Mouse (Mus musculus) layer of hippocampus, postnatal 36 days (tissue): ENCODE data around the gene Olfr150. TPM values are rescaled to one million over a fixed set of nuclear protein-coding genes. Genes with fewer than 3 reads are reported as not detected.
A peak's percentile ranks its signal among the peaks of the same experiment; 100 is the strongest.
"Not testable (repeated sequence)": the region's sequence is repeated elsewhere in the genome, so short reads cannot be mapped to it uniquely, and the experiment has no call there.

Experiments
- DNase-seq, 2 experiments: peaks; one replicate each; pipeline ENCODE4 v3.0.0; 2022
- total RNA-seq, 2 experiments: library from RNA; stranded (reverse); gene quantifications; 2 replicates each; pipeline ENCODE4 v1.2.3; 2021

Olfr150 gene
- not detected for total RNA-seq

DNA sequence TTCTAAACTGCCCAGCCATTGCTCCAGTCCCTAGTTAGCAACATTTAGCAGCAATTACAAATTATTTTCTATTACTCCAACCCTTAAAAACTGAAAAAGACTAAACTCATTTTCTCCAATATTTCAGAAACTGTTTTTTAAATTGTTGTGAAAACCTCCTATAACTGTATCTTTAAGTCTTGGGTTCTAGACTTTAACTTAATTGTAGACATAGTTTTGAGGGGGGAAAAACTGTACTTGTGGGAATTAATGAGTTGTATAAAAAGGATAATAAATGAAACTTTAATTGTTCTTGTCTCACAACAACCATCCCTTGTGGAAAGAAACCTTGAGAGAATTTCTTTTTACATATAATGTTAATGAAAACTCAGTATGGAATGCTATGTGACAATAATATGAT lies at the start of gene Olfr150:
Gene Olfr150, plus strand, starts transcription at position 301 of the 400 bp plus-strand sequence.
- DNase-seq = no peak

DNA sequence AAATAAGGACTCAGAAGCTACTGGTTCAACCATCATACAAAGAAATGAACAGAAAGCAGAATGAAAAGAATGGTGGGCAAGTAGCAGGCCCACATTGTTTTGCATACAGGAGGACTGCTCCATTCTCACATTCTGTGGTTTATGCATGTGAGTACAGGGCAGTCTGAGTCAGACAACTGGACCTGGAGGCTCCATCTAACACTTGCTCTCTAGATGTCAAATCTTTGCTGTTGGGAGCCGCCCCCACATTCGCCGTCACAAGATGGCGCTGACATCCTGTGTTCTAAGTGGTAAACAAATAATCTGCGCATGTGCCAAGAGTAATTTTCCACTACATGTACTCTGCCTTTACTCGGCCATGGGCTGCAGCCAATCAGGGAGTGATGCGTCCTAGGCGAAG lies 29.7 kb upstream of the Olfr150 start:
- DNase-seq = not testable (repeated sequence)

DNA sequence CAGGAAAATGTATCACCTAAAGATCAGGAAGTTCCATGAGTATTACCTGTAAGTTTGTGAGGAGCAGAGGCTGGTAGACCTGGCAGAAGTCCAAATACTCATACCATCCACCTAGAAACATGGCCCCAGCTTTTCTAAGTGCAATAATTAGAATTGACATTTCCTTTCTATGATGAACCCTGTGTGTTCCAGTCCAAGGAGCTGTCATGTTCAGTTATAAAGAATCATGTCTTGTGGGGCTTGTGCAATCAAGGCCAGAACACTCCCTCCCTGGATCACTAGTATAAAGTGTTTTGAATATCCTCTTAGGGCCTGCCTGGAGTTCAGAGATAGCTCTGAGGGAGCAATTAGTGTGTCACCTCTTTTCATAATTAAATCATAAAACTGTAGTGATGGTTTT lies 23.8 kb upstream of the Olfr150 start, which contains the start of gene Olfr149:
Gene Olfr149, minus strand, starts transcription at position 101 of the 400 bp plus-strand sequence.
- DNase-seq = no peak

DNA sequence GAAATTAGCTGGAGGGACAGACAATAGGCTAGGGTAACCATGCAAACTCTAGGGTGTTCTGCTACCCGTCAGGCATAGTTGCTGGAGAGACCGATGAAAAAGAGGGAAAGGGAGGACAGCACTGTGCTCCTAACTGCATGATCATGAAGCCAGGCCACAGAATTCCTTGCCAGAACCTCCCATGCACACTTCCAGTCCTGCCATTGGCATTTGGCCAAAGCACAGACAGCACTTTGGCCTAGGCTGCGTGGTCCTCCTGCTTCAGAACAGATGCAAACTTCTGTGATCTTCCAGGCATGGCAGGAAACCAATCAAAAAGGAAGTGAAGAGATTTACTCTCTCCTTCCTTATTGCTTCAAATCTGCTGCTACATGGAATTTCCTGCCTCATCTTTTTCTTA lies 21.8 kb upstream of the Olfr150 start:
- DNase-seq = no peak

DNA sequence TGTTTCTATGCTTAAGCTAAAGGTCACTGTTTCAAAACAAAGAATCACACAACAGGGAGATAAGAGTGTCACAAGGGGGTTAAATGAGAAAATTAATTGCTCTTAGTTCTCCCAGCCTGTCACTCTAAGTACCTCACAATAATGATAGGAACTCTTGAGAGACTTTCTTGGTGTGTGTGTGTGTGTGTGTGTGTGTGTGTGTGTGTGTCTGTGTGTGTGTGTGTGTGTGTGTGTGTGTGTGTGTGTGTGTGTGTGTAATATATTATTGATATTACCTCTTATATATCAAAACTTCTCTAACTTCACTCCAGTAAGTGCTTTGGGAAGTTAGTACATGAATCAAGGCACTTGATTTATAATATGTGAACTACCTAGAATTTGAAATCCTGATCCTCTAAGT lies 19.7 kb upstream of the Olfr150 start, which contains the start of gene Olfr965:
Gene Olfr965, plus strand, starts transcription at position 301 of the 400 bp plus-strand sequence.
- no peak for DNase-seq

DNA sequence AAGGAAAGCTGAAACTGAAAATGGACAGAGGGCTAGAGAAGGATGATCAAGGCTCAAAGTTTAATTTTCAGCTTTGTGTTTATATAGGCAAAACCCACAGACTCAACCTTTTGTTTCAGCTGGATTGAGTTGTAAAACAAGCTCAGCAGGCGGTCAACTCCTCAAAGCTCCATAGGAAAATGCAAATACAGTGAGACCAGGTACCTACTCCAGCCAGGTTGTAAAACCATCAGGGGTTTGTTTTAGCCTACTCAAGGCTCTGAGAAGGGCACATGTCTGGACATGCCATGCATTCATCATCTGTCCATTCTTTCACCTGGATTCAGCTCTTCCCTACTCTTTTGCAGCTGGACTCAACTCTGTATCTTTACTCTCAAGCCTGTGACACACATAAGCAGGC lies 10.0 kb downstream of the Olfr150 start:
- no peak for DNase-seq

DNA sequence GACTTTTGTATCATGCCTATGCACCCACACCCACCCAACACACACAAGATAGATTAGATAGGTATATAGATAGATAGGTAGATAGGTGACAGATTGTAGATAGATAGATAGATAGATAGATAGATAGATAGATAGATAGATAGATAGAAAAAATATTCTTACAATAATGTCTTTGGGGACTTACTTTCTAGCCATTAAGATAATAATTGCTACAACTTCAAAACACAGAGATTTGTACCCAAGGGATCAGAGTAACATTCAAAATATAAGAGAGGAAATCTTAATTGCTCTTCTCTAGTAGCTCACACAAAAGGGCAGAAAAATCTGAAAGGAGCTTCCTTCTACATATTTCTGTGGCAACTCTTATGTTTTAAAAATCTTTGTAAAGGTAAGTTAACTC lies 15.2 kb downstream of the Olfr150 start, which contains the start of gene Olfr967:
Gene Olfr967, plus strand, starts transcription at position 301 of the 400 bp plus-strand sequence.
- DNase-seq = no peak

DNA sequence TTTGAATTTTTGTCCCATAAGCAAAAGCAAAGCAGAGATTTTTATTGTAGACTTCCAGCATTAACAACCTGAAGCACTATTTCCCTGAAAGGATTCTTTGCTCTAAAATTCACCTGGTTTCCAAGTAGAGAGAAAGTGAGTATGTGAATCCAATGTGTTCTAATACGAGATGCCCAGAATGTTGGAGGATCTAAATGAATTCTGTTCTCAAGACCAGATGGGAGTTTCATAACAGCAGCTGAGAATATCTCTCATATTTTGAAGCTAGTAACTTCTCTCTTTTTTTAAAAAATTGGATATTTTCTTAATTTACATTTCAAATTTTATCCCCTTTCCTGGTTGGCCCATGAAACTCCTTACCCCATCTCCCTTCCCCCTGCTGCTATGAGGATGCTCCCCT lies 15.7 kb downstream of the Olfr150 start:
- peak in 1 of 2 experiments; percentile 1 for DNase-seq

DNA sequence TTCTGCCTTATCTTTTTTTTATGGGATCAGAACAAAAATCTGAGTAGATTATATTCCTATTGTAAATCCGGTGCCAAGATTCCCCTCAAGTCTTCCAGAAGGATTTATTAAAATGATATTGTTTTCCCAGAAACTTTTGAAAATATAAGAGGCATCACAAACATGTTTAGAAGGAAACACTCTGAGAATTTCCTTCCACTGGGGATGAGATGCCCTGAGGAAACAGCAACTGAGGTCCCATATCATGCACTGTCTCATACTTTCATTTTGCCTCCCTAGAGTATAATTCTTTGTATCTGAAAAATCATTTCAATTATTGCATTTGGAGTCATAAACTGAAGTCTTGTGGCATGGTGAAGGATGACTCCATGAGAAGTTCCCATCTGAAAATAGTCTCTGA lies 52.4 kb downstream of the Olfr150 start, which contains the start of gene Olfr968:
Gene Olfr968, minus strand, starts transcription at position 101 of the 400 bp plus-strand sequence.
- no peak for DNase-seq

Other genes starting within 250 kb of the Olfr150 start
- gene Olfr44, start 237.0 kb upstream of the Olfr150 start, total RNA-seq = not detected
- not detected for gene Olfr957, start 215.2 kb upstream of the Olfr150 start, total RNA-seq
- not detected for gene Olfr958, start 176.9 kb upstream of the Olfr150 start, total RNA-seq
- not detected for gene Olfr959, start 155.4 kb upstream of the Olfr150 start, total RNA-seq
- gene AW551984, start 126.6 kb upstream of the Olfr150 start, total RNA-seq = 1 to 10 TPM; 4.1 to 4.2 TPM
- gene Olfr148, start 120.3 kb upstream of the Olfr150 start, total RNA-seq = not detected
- not detected for gene Olfr960, start 109.6 kb upstream of the Olfr150 start, total RNA-seq
- gene Olfr961, start 85.9 kb upstream of the Olfr150 start, total RNA-seq = not detected
- not detected for gene Olfr963, start 63.8 kb upstream of the Olfr150 start, total RNA-seq
- not detected for gene Olfr149, start 23.9 kb upstream of the Olfr150 start, total RNA-seq
- not detected for gene Olfr965, start 19.6 kb upstream of the Olfr150 start, total RNA-seq
- gene Olfr967, start 15.3 kb downstream of the Olfr150 start, total RNA-seq = not detected
- gene Olfr968, start 52.3 kb downstream of the Olfr150 start, total RNA-seq = not detected
- gene Olfr969, start 60.0 kb downstream of the Olfr150 start, total RNA-seq = not detected
- gene Olfr970, start 77.9 kb downstream of the Olfr150 start, total RNA-seq = not detected
- not detected for gene Olfr971, start 105.9 kb downstream of the Olfr150 start, total RNA-seq
- gene Olfr972, start 135.4 kb downstream of the Olfr150 start, total RNA-seq = not detected
- gene Olfr229, start 176.4 kb downstream of the Olfr150 start, total RNA-seq = not detected
- not detected for gene Olfr974, start 206.5 kb downstream of the Olfr150 start, total RNA-seq
- not detected for gene Olfr975, start 221.1 kb downstream of the Olfr150 start, total RNA-seq
- gene Olfr976, start 230.2 kb downstream of the Olfr150 start, total RNA-seq = not detected